Mouse (Mus musculus) spleen, adult 2 months (tissue): ENCODE data around the gene Abcc4. TPM values are rescaled to one million over a fixed set of nuclear protein-coding genes. Genes with fewer than 3 reads are reported as not detected.
"Not testable (repeated sequence)": the region's sequence is repeated elsewhere in the genome, so short reads cannot be mapped to it uniquely, and the experiment has no call there.

Experiments used
- DNase-seq, 2 experiments: peaks; one replicate each; pipeline versions ENCODE4 v3.0.0 to v3.0.0-alpha.2; 2012 to 2021; ENCODE audit warnings: low spot score in 2 of 2, low read depth in 1 of 2
- H3K27ac ChIP-seq: fragments of 200-500 bp; 2 replicates; pipeline ENCODE4 v1.5.1; 2012; ENCODE audit warnings: low read length, inconsistent platforms; ENCODE audit not compliant: insufficient read depth
- H3K27me3 ChIP-seq: fragments of 200-500 bp; 2 replicates; pipeline ENCODE4 v1.6.1; 2012; ENCODE audit warnings: mild to moderate bottlenecking, moderate library complexity, low read length, inconsistent platforms; ENCODE audit not compliant: control insufficient read depth, insufficient read depth
- H3K36me3 ChIP-seq: fragments of 200-500 bp; 2 replicates; pipeline ENCODE4 v1.6.1; 2012; ENCODE audit warnings: mild to moderate bottlenecking, low read length, inconsistent platforms; ENCODE audit not compliant: control insufficient read depth, insufficient read depth
- H3K4me1 ChIP-seq: fragments of 200-500 bp; 2 replicates; pipeline ENCODE4 v1.6.1; 2011; ENCODE audit warnings: inconsistent platforms; ENCODE audit not compliant: control insufficient read depth, insufficient read depth, insufficient read length
- H3K4me3 ChIP-seq: fragments of 200-500 bp; 2 replicates; pipeline ENCODE4 v1.5.1; 2011; ENCODE audit warnings: mild to moderate bottlenecking, inconsistent platforms; ENCODE audit not compliant: insufficient read depth, insufficient read length; ENCODE audit errors: extremely low read depth
- CTCF ChIP-seq: fragments of 200-500 bp; IDR thresholded peaks from 2 replicates; pipeline ENCODE4 v1.5.1; 2011; ENCODE audit warnings: mild to moderate bottlenecking, inconsistent platforms; ENCODE audit not compliant: insufficient read depth, insufficient read length, insufficient replicate concordance; ENCODE audit errors: extremely low read depth
- POLR2A ChIP-seq: fragments of 200-500 bp; IDR thresholded peaks from 2 replicates; pipeline ENCODE4 v1.6.1; 2011; ENCODE audit warnings: low read depth, low read length, inconsistent platforms
- WGBS: fragments of 180-500 bp; shearing (Covaris S2); methylation state at CpG from one replicate; pipeline ENCODE4 v1.1.7; 2018; 5-methylcytosine and 5-hydroxymethylcytosine counted together
- polyA plus RNA-seq: library from polyadenylated mRNA; depleted of rRNA; stranded (reverse); fragments of >200 nt; gene quantifications from 2 replicates; pipeline ENCODE4 v1.2.3, GENCODE M21; 2012

Abcc4 gene
- polyA plus RNA-seq, 1 experiment: 2.9 TPM

DNA sequence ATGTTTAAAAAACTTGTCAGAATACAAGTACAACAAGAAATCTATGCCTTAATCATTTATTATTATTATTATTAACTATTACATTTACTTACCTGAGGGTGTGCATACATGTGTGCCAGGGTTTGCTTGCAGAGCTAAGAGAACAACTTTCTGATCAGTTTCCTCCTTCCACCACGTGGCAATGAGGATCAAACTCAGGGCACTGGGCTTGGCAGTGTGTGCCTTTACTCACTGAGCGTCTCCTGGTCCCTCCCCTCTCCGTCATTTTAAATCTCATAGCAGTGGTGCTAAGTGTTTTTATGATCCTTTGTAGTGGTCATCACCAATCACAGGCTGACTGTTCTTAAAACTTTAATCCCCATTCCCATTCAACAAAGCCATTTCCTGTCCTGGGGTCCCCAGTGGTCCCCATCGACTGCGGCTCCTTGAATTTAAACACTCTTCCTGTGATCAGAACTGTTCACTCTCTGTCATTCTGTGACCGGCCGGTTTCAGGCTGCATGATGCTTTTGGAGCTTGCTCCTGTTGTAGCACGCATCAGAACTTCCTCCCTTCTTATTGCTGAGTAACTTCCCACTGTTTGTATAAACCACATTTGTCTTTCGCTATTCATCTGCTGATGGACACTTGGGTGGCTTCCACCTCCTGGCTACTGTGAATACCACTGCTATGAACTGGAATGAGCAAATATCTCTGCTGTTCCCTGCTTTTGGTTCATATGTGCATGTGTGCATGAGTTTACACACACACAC lies 191.6 kb downstream of the Abcc4 start:
- Histone ChIP-seq H3K27me3 (no peaks in the 10 kb centered on the region), H3K27ac (no peak overlapping the region), H3K4me3 (no peak overlapping the region), H3K36me3 (no peaks in the 10 kb centered on the region; the same call in 1 of the 2 replicates), H3K4me1 (no peaks in the 10 kb centered on the region)
- 67% methylated on average over 9 of the region's 9 CpGs for WGBS
- no peak for DNase-seq
- TF ChIP-seq CTCF (no peak), POLR2A (no peak)

- H3K27ac ChIP-seq, H3K27me3 ChIP-seq, H3K36me3 ChIP-seq, DNase-seq, H3K4me1 ChIP-seq, H3K4me3 ChIP-seq: not testable (repeated sequence)
- WGBS: 98% methylated on average over 6 of the region's 6 CpGs
Observed at GRCm38 (mm10) chr14:118511715-118512114, 194.3 kb downstream of the Abcc4 start.

DNA sequence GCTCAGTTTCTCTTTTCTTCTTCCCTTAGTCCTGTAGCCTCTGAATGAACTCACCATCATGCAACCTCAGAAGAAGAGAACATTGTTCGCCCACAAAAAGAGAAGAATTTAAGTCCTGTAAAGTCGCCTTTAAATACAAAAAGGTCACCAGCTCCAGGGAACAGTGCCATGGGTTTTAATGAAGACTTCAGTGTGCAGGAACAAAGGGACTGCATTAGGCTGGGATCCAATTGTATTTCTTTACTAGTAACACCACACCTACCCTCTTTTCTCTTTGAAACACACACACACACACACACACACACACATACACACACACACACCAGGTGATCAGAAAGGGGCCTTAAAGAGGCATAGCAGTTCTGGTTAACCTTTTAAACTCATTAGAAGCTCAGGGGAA lies 195.2 kb downstream of the Abcc4 start:
- no peaks in the 10 kb centered on the region for H3K4me1 ChIP-seq
- 89% methylated on average over 2 of the region's 2 CpGs for WGBS

DNA sequence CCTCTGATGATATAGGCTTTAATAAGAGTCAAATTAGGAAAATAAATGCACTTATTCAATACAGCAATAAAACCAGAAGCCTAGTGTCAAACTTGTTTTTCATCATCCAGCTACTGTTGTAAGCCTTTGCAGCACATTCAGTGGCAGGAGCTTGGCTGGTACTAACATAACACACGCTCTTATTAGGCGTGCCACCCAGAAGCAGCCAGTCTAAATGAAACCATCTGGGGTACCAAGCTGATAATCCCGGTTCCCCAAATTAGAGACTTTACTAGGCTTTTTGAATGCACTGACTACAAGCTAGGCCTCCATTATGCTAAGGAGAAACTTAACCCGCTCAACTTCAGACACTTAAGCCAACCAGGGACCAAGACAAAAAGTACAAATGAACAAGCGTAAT lies 195.8 kb downstream of the Abcc4 start:
- no peaks in the 10 kb centered on the region for H3K27me3 ChIP-seq
- WGBS: 95% methylated on average over 5 of the region's 5 CpGs
- H3K4me3 ChIP-seq: no peak overlapping the region
- no peaks in the 10 kb centered on the region for H3K4me1 ChIP-seq
- no peak overlapping the region for H3K27ac ChIP-seq
- no peak for TF ChIP-seq CTCF
- TF ChIP-seq POLR2A: no peak
- no peak for DNase-seq
- no peaks in the 10 kb centered on the region for H3K36me3 ChIP-seq

More for the DNA sequence above, 195.2 kb downstream of the Abcc4 start:
- no peak for TF ChIP-seq POLR2A
- TF ChIP-seq CTCF: no peak
- no peak for DNase-seq
- H3K27me3 ChIP-seq: no peaks in the 10 kb centered on the region
- H3K27ac ChIP-seq: no peak overlapping the region
- no peaks in the 10 kb centered on the region; the same call in 1 of the 2 replicates for H3K36me3 ChIP-seq
- H3K4me3 ChIP-seq: no peak overlapping the region

- H3K27ac ChIP-seq: no peak overlapping the region
- H3K4me3 ChIP-seq: no peak overlapping the region
- no peaks in the 10 kb centered on the region for H3K36me3 ChIP-seq
- 91% methylated on average over 14 of the region's 14 CpGs for WGBS
- H3K4me1 ChIP-seq: no peaks in the 10 kb centered on the region
- TF ChIP-seq POLR2A (no peak), CTCF (no peak)
- H3K27me3 ChIP-seq: no peaks in the 10 kb centered on the region
- DNase-seq: no peak
Observed at GRCm38 (mm10) chr14:118507829-118508228, 198.2 kb downstream of the Abcc4 start.

- no peaks in the 10 kb centered on the region for H3K36me3 ChIP-seq
- H3K4me1 ChIP-seq: no peaks in the 10 kb centered on the region
- 86% methylated on average over 14 of the region's 14 CpGs for WGBS
- H3K27ac ChIP-seq: no peak overlapping the region
- no peaks in the 10 kb centered on the region for H3K27me3 ChIP-seq
- TF ChIP-seq CTCF (no peak), POLR2A (no peak)
- DNase-seq: no peak
- no peak overlapping the region for H3K4me3 ChIP-seq
Observed at GRCm38 (mm10) chr14:118506591-118507146, 199.3 kb downstream of the Abcc4 start.

DNA sequence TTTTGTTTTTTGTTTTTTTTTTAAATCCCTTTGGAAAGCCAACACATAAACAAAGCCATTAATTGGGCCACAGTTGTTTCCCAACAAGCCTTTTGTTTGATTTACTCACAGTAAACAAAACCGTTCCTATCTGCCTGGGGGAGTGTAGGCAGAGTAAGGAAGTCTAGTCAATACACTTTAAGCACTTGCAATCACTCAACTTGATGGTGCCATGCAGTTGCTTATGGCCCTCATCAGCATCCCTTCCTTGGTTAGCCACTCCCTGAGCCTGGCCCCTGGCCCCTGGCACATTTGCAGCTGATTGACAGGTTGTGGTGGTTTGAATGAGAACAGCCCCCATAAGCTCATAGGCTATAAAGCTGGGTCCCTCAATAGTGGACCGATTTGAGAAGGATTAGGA lies 209.3 kb downstream of the Abcc4 start:
- no peak for TF ChIP-seq CTCF
- TF ChIP-seq POLR2A: no peak
- H3K27me3 ChIP-seq: no peaks in the 10 kb centered on the region
- no peaks in the 10 kb centered on the region for H3K4me1 ChIP-seq
- DNase-seq: no peak
- no peak overlapping the region for H3K4me3 ChIP-seq
- 89% methylated on average over 2 of the region's 2 CpGs for WGBS
- no peak overlapping the region for H3K27ac ChIP-seq
- peaks cover 3% of the 10 kb centered on the region; the same call in 1 of the 2 replicates for H3K36me3 ChIP-seq
